Mouse (Mus musculus): Measurements from ENCODE around the gene Nup107. TPM values are rescaled to one million over a fixed set of nuclear protein-coding genes. Genes with fewer than 3 reads are reported as not detected.

Gene Nup107
- polyA plus RNA-seq, 1 experiment from 2014 or later, result 49.8 TPM

- ATAC-seq (ENCODE audit: insufficient read depth, low FRiP score), result no peak
- H3K27me3 ChIP-seq (ENCODE audit: control insufficient read depth, insufficient read depth, low read length), result no peaks in the 10 kb centered on the region
- peaks cover 42% of the 10 kb centered on the region for H3K36me3 ChIP-seq (ENCODE audit: control insufficient read depth, insufficient read depth, low read length)
- H3K9me3 ChIP-seq (replicated peaks; ENCODE audit: control insufficient read depth, low read length), result no peaks in the 10 kb centered on the region
- H3K9ac ChIP-seq (ENCODE audit: low read length), result no peak overlapping the region
- no peak overlapping the region for H3K4me2 ChIP-seq (ENCODE audit: low read depth, low read length)
- 93% methylated on average over 7 of the region's 7 CpGs for WGBS
- H3K4me3 ChIP-seq (replicated peaks; ENCODE audit: low read length), result no peak overlapping the region
- no peaks in the 10 kb centered on the region for H3K4me1 ChIP-seq (ENCODE audit: control insufficient read depth, insufficient read depth, low read length)
- no peak overlapping the region for H3K27ac ChIP-seq (ENCODE audit: low read length)
Observed at GRCm38 (mm10) chr10:117757796-117758342, 34.6 kb downstream of the Nup107 start.

GRCm38 (mm10) chr10:117757259-117757658, 35.2 kb downstream of the Nup107 start:
- H3K27me3 ChIP-seq (ENCODE audit: control insufficient read depth, insufficient read depth, low read length), result no peaks in the 10 kb centered on the region
- H3K9ac ChIP-seq (ENCODE audit: low read length), result no peak overlapping the region
- no peaks in the 10 kb centered on the region for H3K9me3 ChIP-seq (replicated peaks; ENCODE audit: control insufficient read depth, low read length)
- WGBS, result 78% methylated on average over 1 of the region's 1 CpGs
- no peak overlapping the region for H3K4me2 ChIP-seq (ENCODE audit: low read depth, low read length)
- H3K4me3 ChIP-seq (replicated peaks; ENCODE audit: low read length), result no peak overlapping the region
- H3K27ac ChIP-seq (ENCODE audit: low read length), result no peak overlapping the region
- H3K36me3 ChIP-seq (ENCODE audit: control insufficient read depth, insufficient read depth, low read length), result peaks cover 43% of the 10 kb centered on the region
- H3K4me1 ChIP-seq (ENCODE audit: control insufficient read depth, insufficient read depth, low read length), result no peaks in the 10 kb centered on the region
- ATAC-seq (ENCODE audit: insufficient read depth, low FRiP score), result no peak

DNA sequence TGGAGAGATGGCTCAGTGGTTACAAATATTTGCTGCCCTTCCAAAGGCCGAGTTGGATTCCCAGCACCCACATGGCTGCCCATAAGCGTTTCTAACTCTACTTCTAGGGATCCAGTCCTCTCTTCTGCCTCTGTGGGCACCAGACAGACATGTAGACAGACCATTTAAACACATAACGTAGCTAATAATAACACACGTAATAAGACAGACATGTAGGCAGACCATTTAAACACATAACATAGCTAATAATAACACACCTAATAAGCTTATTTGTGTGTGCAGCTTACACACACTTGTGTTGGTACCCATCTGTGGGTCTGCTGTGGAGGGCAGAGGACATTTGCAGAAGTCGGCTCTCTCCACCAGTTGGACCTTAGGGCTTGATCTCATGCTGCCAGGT, 35.7 kb downstream of the Nup107 start:
- 93% methylated on average over 5 of the region's 5 CpGs for WGBS
- Histone ChIP-seq H3K9me3 (replicated peaks; ENCODE audit: control insufficient read depth, low read length) (no peaks in the 10 kb centered on the region), H3K4me2 (ENCODE audit: low read depth, low read length) (no peak overlapping the region), H3K36me3 (ENCODE audit: control insufficient read depth, insufficient read depth, low read length) (peaks cover 46% of the 10 kb centered on the region), H3K27ac (ENCODE audit: low read length) (no peak overlapping the region), H3K4me1 (ENCODE audit: control insufficient read depth, insufficient read depth, low read length) (no peaks in the 10 kb centered on the region), H3K27me3 (ENCODE audit: control insufficient read depth, insufficient read depth, low read length) (no peaks in the 10 kb centered on the region), H3K9ac (ENCODE audit: low read length) (no peak overlapping the region), H3K4me3 (replicated peaks; ENCODE audit: low read length) (no peak overlapping the region)
- ATAC-seq (ENCODE audit: insufficient read depth, low FRiP score), result no peak

- H3K36me3 ChIP-seq (ENCODE audit: control insufficient read depth, insufficient read depth, low read length), result peaks cover 42% of the 10 kb centered on the region
- no peak overlapping the region for H3K9ac ChIP-seq (ENCODE audit: low read length)
- H3K27me3 ChIP-seq (ENCODE audit: control insufficient read depth, insufficient read depth, low read length), result no peaks in the 10 kb centered on the region
- H3K4me1 ChIP-seq (ENCODE audit: control insufficient read depth, insufficient read depth, low read length), result no peaks in the 10 kb centered on the region
- no peak for ATAC-seq (ENCODE audit: insufficient read depth, low FRiP score)
- WGBS, result 87% methylated on average over 11 of the region's 11 CpGs
- H3K27ac ChIP-seq (ENCODE audit: low read length), result no peak overlapping the region
- H3K4me2 ChIP-seq (ENCODE audit: low read depth, low read length), result no peak overlapping the region
- no peaks in the 10 kb centered on the region for H3K9me3 ChIP-seq (replicated peaks; ENCODE audit: control insufficient read depth, low read length)
- no peak overlapping the region for H3K4me3 ChIP-seq (replicated peaks; ENCODE audit: low read length)
Observed at GRCm38 (mm10) chr10:117755799-117756467, 36.6 kb downstream of the Nup107 start.

DNA sequence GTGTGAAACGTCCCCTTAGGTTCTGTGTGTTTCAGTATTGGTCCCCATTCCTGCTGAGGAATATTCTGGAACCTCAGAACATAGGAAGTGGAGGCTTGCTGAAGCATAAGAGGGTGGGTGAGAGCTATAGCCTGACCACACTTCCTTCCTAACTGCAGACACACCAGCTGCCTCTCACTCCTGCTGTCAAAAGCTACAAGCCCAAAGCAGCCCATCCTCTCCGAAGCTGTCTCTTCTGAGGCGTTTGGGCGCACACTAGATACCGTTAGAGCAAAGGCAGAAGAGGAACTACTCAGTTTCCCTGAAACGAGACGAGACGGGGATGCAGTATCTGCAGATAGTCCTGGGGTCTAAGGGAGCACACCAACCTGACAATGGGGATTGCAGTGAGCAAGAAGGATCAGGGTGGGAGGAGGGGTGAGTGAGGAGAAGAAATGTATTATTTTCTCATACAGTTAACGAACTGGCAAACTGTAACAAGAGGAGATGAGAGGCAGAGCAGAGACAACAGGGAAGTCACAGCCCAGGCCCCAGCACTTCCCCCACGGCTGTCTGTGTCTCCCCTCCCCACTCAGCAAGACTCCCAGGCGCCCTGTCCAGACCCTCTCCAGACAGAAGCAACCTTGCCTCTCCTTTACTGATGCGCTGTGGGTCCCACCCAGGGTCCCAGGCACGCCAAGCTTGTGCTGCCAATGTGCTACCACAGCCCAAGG, 37.3 kb downstream of the Nup107 start:
- H3K9ac ChIP-seq (ENCODE audit: low read length), result no peak overlapping the region
- H3K4me1 ChIP-seq (ENCODE audit: control insufficient read depth, insufficient read depth, low read length), result no peaks in the 10 kb centered on the region
- WGBS, result 86% methylated on average over 13 of the region's 13 CpGs
- H3K27me3 ChIP-seq (ENCODE audit: control insufficient read depth, insufficient read depth, low read length), result no peaks in the 10 kb centered on the region
- no peak overlapping the region for H3K27ac ChIP-seq (ENCODE audit: low read length)
- 0 out of 2 replicates have a peak, but pooled peaks cover under 1% of the 10 kb centered on the region for H3K9me3 ChIP-seq (replicated peaks; ENCODE audit: control insufficient read depth, low read length)
- H3K36me3 ChIP-seq (ENCODE audit: control insufficient read depth, insufficient read depth, low read length), result peaks cover 41% of the 10 kb centered on the region
- no peak overlapping the region for H3K4me2 ChIP-seq (ENCODE audit: low read depth, low read length)
- H3K4me3 ChIP-seq (replicated peaks; ENCODE audit: low read length), result no peak overlapping the region
- ATAC-seq (ENCODE audit: insufficient read depth, low FRiP score), result no peak

DNA sequence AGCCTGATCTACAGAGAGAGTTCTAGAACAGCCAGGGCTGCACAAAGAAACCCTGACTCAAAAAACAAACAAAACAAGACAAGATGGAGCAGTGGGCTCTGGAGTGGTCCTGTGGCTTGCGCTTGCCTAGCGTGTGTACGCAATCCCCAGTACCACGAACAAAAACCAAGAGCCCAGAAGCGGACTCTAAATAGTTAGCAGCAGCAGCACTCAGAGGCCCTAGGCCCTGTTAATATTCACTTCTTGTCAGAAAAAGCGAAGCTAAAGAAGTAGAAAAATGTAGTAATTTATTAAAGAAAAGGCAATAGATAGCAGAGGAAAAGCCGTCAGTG, 37.9 kb downstream of the Nup107 start:
- no peak overlapping the region for H3K9ac ChIP-seq (ENCODE audit: low read length)
- no peak overlapping the region for H3K4me2 ChIP-seq (ENCODE audit: low read depth, low read length)
- peaks cover 47% of the 10 kb centered on the region for H3K36me3 ChIP-seq (ENCODE audit: control insufficient read depth, insufficient read depth, low read length)
- H3K4me3 ChIP-seq (replicated peaks; ENCODE audit: low read length), result no peak overlapping the region
- no peaks in the 10 kb centered on the region for H3K4me1 ChIP-seq (ENCODE audit: control insufficient read depth, insufficient read depth, low read length)
- no peaks in the 10 kb centered on the region for H3K27me3 ChIP-seq (ENCODE audit: control insufficient read depth, insufficient read depth, low read length)
- 93% methylated on average over 7 of the region's 7 CpGs for WGBS
- no peak overlapping the region for H3K27ac ChIP-seq (ENCODE audit: low read length)
- 0 out of 2 replicates have a peak, but pooled peaks cover 4% of the 10 kb centered on the region for H3K9me3 ChIP-seq (replicated peaks; ENCODE audit: control insufficient read depth, low read length)
- no peak for ATAC-seq (ENCODE audit: insufficient read depth, low FRiP score)

DNA sequence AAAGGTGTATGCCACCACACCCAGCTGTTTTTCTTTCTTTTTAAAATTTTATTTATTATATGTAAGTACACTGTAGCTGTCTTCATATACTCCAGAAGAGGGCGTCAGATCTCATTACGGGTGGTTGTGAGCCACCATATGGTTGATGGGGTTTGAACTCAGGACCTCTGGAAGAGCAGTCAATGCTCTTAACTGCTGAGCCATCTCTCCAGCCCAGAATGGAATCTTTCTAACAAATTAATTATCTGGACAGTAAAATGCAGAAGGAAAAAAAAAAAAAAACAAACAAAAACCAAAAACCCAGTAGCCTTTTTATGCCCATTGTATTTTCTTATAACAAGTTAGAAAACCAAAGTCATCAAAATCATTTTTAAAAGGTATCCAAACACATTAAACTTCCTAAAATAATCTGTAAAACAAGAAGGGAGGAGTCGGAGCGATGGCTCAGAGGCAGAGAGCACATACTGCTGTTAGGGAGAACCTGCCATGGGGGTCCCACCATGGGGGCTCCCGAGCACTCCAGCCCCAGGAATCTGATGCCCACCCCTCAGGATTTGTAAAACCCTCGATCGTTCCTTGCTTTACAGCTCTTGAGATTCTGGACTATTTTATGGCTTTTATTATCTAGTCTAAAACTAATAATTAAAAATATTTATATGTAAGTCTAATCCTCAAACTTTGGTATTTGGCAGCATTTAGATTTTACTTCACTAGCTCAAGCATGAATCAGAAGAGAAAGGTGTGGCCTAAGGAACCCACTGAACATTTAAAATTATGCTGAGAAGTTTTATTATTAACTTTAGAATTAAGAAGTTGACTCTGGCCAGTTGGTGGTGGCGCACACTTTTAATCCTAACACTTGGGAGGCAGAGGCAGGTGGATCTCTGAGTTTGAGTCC, 38.5 kb downstream of the Nup107 start:
- no peak overlapping the region for H3K9ac ChIP-seq (ENCODE audit: low read length)
- H3K36me3 ChIP-seq (ENCODE audit: control insufficient read depth, insufficient read depth, low read length), result peaks cover 49% of the 10 kb centered on the region
- H3K4me1 ChIP-seq (ENCODE audit: control insufficient read depth, insufficient read depth, low read length), result no peaks in the 10 kb centered on the region
- H3K27ac ChIP-seq (ENCODE audit: low read length), result no peak overlapping the region
- H3K27me3 ChIP-seq (ENCODE audit: control insufficient read depth, insufficient read depth, low read length), result no peaks in the 10 kb centered on the region
- 0 out of 2 replicates have a peak, but pooled peaks cover 4% of the 10 kb centered on the region for H3K9me3 ChIP-seq (replicated peaks; ENCODE audit: control insufficient read depth, low read length)
- no peak for ATAC-seq (ENCODE audit: insufficient read depth, low FRiP score)
- WGBS, result 88% methylated on average over 8 of the region's 8 CpGs
- H3K4me2 ChIP-seq (ENCODE audit: low read depth, low read length), result no peak overlapping the region
- H3K4me3 ChIP-seq (replicated peaks; ENCODE audit: low read length), result no peak overlapping the region

DNA sequence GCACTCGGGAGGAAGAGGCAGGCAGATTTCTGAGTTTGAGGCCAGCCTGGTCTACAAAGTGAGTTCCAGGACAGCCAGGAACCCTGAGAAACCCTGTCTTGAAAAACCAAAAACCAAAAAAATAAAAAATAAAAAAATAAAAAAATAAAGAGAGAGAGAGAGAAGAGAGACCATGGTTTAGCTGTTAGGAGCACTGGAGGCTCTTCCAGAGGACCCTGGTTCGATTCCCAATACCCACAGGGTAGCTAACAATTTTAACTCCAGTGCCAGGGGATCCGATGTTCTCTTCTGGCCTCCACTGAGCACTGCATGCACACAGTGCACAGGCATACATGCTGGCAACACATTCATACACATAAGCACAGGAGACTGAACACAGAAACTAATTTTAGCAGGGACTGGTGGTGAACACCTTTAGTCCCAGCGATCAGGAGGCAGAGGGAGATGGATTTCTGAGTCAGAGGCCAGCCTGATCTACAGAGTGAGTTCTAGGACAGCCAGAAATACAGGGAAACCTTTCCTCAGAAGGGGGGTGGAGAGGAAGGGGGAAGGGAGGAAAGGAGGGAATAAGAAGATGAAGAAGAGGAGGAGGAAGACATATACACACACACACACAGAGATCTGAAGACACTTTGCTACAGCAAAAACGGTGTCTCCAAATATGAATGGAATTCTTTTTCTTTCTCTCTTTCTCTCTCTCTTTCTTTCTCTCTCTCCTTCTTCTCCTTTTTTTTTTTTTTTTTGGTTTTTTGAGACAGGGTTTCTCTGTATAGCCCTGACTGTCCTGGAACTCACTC, 39.5 kb downstream of the Nup107 start:
- 95% methylated on average over 5 of the region's 5 CpGs for whole genome bisulfite sequencing
- H3K27me3 ChIP-seq (ENCODE audit: control insufficient read depth, insufficient read depth, low read length), result no peaks in the 10 kb centered on the region
- H3K27ac ChIP-seq (ENCODE audit: low read length), result no peak overlapping the region
- H3K4me1 ChIP-seq (ENCODE audit: control insufficient read depth, insufficient read depth, low read length), result no peaks in the 10 kb centered on the region
- H3K4me2 ChIP-seq (ENCODE audit: low read depth, low read length), result no peak overlapping the region
- H3K9me3 ChIP-seq (replicated peaks; ENCODE audit: control insufficient read depth, low read length), result 0 out of 2 replicates have a peak, but pooled peaks cover 4% of the 10 kb centered on the region
- H3K36me3 ChIP-seq (ENCODE audit: control insufficient read depth, insufficient read depth, low read length), result peaks cover 46% of the 10 kb centered on the region
- no peak overlapping the region for H3K9ac ChIP-seq (ENCODE audit: low read length)
- ATAC-seq (ENCODE audit: insufficient read depth, low FRiP score), result no peak
- H3K4me3 ChIP-seq (replicated peaks; ENCODE audit: low read length), result no peak overlapping the region
